Mouse (Mus musculus): Measurements from ENCODE around the gene Pde1b. TPM values are rescaled to one million over a fixed set of nuclear protein-coding genes. Genes with fewer than 3 reads are reported as not detected.

Gene Pde1b
- polyA plus RNA-seq, 1 experiment from 2014 or later = 91.0 TPM

DNA sequence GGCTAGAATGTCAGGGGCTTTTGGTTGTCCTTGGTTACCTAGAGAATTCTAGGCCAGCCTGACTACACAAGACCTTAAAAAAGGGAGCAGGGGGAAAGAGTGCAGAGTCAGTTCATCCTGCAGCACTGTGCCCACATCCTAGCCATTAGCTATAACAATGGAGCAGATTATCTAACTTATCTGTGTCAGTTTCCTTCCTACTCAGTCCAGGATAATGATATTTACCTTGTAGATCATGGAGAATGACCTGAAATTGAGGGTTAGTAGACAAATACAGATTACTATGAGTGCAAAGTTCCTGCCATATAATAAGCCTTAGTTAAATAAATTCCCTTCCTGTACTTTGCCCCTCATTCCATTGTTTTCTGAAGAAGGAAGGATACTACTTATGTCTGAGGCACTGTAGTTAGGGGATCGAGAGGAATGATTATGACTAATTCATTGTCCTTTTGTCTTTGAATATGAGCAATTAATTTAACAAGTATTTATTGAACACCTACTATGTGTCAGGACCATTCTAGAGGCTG lies 23.7 kb upstream of the Pde1b start:
- Histone ChIP-seq H3K4me3 (ENCODE audit: low read length) (no peak overlapping the region), H3K4me1 (ENCODE audit: control insufficient read depth, insufficient read depth, low read depth, low read length) (no peaks in the 10 kb centered on the region), H3K36me3 (ENCODE audit: control insufficient read depth, insufficient read depth, low read length) (no peaks in the 10 kb centered on the region), H3K9ac (ENCODE audit: low read depth, low read length) (no peak overlapping the region), H3K27ac (ENCODE audit: low read depth, low read length) (no peak overlapping the region), H3K27me3 (replicated peaks; ENCODE audit: control insufficient read depth, insufficient read depth, low read length) (no peaks in the 10 kb centered on the region), H3K4me2 (ENCODE audit: low read length) (no peak overlapping the region), H3K9me3 (ENCODE audit: control insufficient read depth, low read length) (no peaks in the 10 kb centered on the region)
- ATAC-seq = no peak
- 78% methylated on average over 1 of the region's 1 CpGs for WGBS

DNA sequence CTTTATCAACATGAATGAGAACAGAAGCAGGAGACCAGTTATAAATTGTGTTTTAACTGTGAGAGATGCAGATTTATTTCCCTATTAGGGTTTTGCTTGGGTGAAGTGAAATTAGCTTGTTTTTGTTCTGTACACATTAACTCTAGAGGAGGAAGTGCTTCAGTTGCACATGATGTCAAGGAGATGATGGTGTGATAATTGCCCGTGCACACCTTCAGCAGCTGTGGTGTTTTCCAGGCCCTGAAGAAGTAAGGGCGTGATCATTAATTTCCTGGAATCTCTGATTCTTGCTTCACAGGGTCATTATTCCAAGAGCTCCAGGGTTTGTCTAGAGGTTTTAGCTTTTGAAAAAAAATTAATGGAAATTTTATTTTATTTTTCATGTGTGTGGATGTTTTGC lies 22.7 kb upstream of the Pde1b start:
- Histone ChIP-seq H3K9me3 (ENCODE audit: control insufficient read depth, low read length) (no peaks in the 10 kb centered on the region), H3K4me2 (ENCODE audit: low read length) (no peak overlapping the region), H3K9ac (ENCODE audit: low read depth, low read length) (no peak overlapping the region), H3K27me3 (replicated peaks; ENCODE audit: control insufficient read depth, insufficient read depth, low read length) (no peaks in the 10 kb centered on the region), H3K36me3 (ENCODE audit: control insufficient read depth, insufficient read depth, low read length) (no peaks in the 10 kb centered on the region), H3K4me3 (ENCODE audit: low read length) (no peak overlapping the region), H3K4me1 (ENCODE audit: control insufficient read depth, insufficient read depth, low read depth, low read length) (peaks cover 5% of the 10 kb centered on the region; the same call in 1 of the 2 replicates), H3K27ac (ENCODE audit: low read depth, low read length) (no peak overlapping the region)
- 82% methylated on average over 2 of the region's 2 CpGs for WGBS
- ATAC-seq = no peak

DNA sequence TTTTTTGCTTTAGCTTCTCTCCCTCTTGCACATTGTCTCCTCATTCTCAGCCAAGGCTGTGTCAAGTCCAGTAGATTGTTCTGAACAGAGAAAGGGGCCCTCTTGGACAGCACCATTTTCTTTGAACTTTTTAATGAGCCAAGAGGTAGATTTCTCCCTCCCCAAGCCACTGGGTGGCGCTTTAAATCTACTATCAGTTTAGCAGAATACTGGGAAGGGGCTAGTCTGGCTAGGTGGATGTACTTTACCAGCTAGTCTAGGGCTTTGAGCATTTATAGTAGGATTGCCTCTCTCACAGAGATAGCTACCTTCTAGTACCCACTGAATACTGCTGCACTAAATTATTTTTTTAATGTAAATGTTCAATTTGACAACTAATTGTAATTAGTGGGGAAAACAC lies 20.3 kb upstream of the Pde1b start:
- H3K9me3 ChIP-seq (ENCODE audit: control insufficient read depth, low read length) = no peaks in the 10 kb centered on the region
- H3K36me3 ChIP-seq (ENCODE audit: control insufficient read depth, insufficient read depth, low read length) = no peaks in the 10 kb centered on the region
- H3K4me3 ChIP-seq (ENCODE audit: low read length) = no peak overlapping the region
- WGBS = 7% methylated on average over 1 of the region's 1 CpGs
- H3K4me2 ChIP-seq (ENCODE audit: low read length) = no peak overlapping the region
- H3K27ac ChIP-seq (ENCODE audit: low read depth, low read length) = no peak overlapping the region
- no peak overlapping the region for H3K9ac ChIP-seq (ENCODE audit: low read depth, low read length)
- no peaks in the 10 kb centered on the region for H3K27me3 ChIP-seq (replicated peaks; ENCODE audit: control insufficient read depth, insufficient read depth, low read length)
- H3K4me1 ChIP-seq (ENCODE audit: control insufficient read depth, insufficient read depth, low read depth, low read length) = peaks cover 5% of the 10 kb centered on the region; the same call in 1 of the 2 replicates
- ATAC-seq = peak; percentile 81

DNA sequence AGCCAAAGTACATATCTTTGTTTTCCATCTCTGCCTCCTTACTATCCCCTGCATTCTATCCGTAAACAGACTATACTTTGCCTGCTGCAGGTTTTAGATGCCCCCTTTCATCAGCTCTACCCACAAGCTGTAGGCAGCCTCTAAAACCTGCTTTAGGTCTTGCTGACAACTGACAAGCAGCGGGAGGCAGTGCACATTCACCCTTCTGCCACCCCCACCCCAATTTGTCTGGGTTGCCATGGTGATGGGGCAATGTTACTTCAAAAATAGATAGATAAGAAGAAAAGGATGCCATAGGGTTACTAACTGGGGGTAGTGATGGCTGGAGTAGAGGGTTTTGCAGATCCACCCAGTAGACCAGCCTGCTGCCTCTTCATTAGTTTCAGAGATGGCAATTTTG lies 18.3 kb upstream of the Pde1b start:
- H3K36me3 ChIP-seq (ENCODE audit: control insufficient read depth, insufficient read depth, low read length) = no peaks in the 10 kb centered on the region
- H3K4me1 ChIP-seq (ENCODE audit: control insufficient read depth, insufficient read depth, low read depth, low read length) = peaks cover 5% of the 10 kb centered on the region; the same call in 1 of the 2 replicates
- no peak overlapping the region for H3K4me3 ChIP-seq (ENCODE audit: low read length)
- no peak overlapping the region for H3K4me2 ChIP-seq (ENCODE audit: low read length)
- WGBS = 44% methylated on average over 2 of the region's 2 CpGs
- H3K27ac ChIP-seq (ENCODE audit: low read depth, low read length) = no peak overlapping the region
- H3K27me3 ChIP-seq (replicated peaks; ENCODE audit: control insufficient read depth, insufficient read depth, low read length) = no peaks in the 10 kb centered on the region
- H3K9me3 ChIP-seq (ENCODE audit: control insufficient read depth, low read length) = no peaks in the 10 kb centered on the region
- no peak overlapping the region for H3K9ac ChIP-seq (ENCODE audit: low read depth, low read length)
- no peak for ATAC-seq

DNA sequence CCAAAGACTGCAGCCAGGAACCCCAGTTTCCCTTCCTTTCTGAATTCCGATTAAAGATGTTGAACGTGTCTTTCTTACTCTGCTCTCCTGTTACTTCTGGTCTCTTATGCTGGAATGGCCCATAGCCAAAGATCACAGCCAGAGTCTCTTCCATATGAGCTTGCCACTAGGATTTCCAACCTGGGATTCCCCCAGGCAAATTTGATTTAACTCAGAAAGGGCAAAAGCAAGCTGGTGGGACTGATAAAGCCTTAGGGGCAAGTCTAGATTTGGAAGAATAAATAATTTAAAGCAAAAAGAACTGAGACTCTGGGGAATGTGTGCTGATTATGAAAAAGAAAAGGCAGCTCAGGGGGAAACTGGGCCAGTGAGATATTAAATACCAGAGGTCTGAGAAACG lies 17.7 kb upstream of the Pde1b start:
- H3K9me3 ChIP-seq (ENCODE audit: control insufficient read depth, low read length) = no peaks in the 10 kb centered on the region
- H3K27me3 ChIP-seq (replicated peaks; ENCODE audit: control insufficient read depth, insufficient read depth, low read length) = no peaks in the 10 kb centered on the region
- H3K36me3 ChIP-seq (ENCODE audit: control insufficient read depth, insufficient read depth, low read length) = no peaks in the 10 kb centered on the region
- H3K4me1 ChIP-seq (ENCODE audit: control insufficient read depth, insufficient read depth, low read depth, low read length) = peaks cover 5% of the 10 kb centered on the region; the same call in 1 of the 2 replicates
- H3K27ac ChIP-seq (ENCODE audit: low read depth, low read length) = no peak overlapping the region
- no peak overlapping the region for H3K4me2 ChIP-seq (ENCODE audit: low read length)
- ATAC-seq = no peak
- 38% methylated on average over 3 of the region's 3 CpGs for WGBS
- no peak overlapping the region for H3K9ac ChIP-seq (ENCODE audit: low read depth, low read length)
- no peak overlapping the region for H3K4me3 ChIP-seq (ENCODE audit: low read length)

DNA sequence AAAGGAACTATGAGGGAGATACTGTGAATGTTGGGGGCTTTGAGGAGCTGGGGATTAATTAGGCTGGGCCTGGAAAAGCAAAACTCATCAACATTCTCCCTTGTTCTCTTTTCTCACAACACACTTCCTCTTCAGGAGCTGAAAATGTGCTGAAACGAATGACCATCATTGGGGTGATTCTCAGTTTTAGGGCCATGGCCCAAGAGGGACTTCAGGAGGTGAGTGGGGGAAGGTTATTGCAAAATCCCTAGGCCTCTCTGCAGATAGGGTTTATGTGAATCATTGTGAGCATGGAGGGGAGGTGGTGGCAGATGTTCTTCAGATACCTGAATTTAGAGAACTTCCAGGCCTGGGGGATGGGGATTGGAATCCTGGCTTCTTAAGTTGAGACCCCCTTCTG lies 16.2 kb upstream of the Pde1b start:
- ATAC-seq = no peak
- Histone ChIP-seq H3K27me3 (replicated peaks; ENCODE audit: control insufficient read depth, insufficient read depth, low read length) (no peaks in the 10 kb centered on the region), H3K9me3 (ENCODE audit: control insufficient read depth, low read length) (no peaks in the 10 kb centered on the region), H3K4me1 (ENCODE audit: control insufficient read depth, insufficient read depth, low read depth, low read length) (peaks cover 5% of the 10 kb centered on the region; the same call in 1 of the 2 replicates), H3K4me2 (ENCODE audit: low read length) (no peak overlapping the region), H3K36me3 (ENCODE audit: control insufficient read depth, insufficient read depth, low read length) (no peaks in the 10 kb centered on the region), H3K27ac (ENCODE audit: low read depth, low read length) (no peak overlapping the region), H3K9ac (ENCODE audit: low read depth, low read length) (no peak overlapping the region), H3K4me3 (ENCODE audit: low read length) (no peak overlapping the region)
- 75% methylated on average over 1 of the region's 1 CpGs for WGBS

DNA sequence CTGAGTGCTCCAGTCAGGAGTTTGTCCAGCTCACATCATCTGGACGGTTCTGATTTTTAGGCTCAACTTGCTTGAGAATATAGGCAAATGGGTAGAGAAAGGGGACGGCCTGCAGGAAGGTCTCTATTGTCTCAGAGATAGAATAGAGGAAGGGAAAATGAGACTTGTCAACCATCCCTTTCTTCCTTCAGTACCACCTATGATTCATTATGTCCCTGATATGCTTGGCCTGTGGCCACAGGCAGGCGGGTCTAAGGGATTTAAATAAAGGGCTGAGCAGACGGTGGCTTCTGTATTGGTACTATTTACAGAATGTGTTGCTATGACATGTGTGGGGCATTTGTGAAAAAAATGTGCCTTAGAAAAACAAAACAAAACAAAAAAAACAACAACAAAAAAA lies 14.5 kb upstream of the Pde1b start:
- Histone ChIP-seq H3K9ac (ENCODE audit: low read depth, low read length) (no peak overlapping the region), H3K4me2 (ENCODE audit: low read length) (no peak overlapping the region), H3K36me3 (ENCODE audit: control insufficient read depth, insufficient read depth, low read length) (no peaks in the 10 kb centered on the region), H3K4me3 (ENCODE audit: low read length) (no peak overlapping the region), H3K27ac (ENCODE audit: low read depth, low read length) (no peak overlapping the region), H3K27me3 (replicated peaks; ENCODE audit: control insufficient read depth, insufficient read depth, low read length) (no peaks in the 10 kb centered on the region), H3K4me1 (ENCODE audit: control insufficient read depth, insufficient read depth, low read depth, low read length) (peaks cover 5% of the 10 kb centered on the region; the same call in 1 of the 2 replicates), H3K9me3 (ENCODE audit: control insufficient read depth, low read length) (no peaks in the 10 kb centered on the region)
- no peak for ATAC-seq
- 35% methylated on average over 4 of the region's 4 CpGs for WGBS

DNA sequence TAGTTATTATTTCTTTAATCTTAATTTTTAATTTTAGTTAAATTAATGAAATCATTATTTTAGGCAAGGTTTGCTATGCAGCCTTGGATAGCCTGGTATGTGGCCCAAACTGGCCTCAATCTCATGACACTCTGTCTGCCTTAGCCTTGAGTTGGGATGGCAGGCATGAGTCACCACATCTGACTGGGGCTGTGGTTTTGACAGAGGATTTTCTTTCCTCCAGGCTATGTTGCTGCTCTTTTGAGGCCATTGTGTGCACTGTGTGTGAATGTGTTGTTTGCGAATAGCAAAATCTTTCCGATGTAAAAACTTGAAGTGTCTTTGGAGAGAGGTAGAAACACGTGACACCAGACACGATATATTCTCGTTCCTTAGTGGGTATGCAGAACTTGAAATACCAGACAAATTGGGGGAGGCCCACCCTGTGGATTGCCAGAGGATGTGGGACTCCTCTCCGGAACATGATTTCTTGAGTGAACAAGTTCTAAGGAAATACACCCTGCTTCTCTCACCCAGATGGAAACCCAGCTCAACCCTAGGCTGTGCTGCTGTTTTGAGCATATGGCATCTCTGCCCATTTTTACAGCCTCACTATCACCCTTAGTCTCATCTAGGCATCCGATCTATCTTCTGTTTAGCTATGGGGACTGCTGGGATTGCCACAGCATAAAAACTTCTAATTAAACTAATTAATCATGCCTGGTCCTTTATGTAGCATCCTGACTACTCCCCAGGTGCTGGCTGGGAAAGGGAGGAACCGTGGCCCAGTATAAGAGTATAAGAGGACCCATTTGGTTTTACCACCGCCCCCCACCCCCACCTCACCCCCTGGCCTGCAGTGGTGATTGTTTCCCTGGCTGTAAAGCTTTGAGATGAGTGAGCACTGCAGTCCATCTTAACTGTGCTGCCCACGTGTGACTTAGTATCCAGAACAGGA lies 6.4 kb upstream of the Pde1b start:
- no peak overlapping the region for H3K27ac ChIP-seq (ENCODE audit: low read depth, low read length)
- no peaks in the 10 kb centered on the region for H3K27me3 ChIP-seq (replicated peaks; ENCODE audit: control insufficient read depth, insufficient read depth, low read length)
- ATAC-seq = peak; percentile 66

DNA sequence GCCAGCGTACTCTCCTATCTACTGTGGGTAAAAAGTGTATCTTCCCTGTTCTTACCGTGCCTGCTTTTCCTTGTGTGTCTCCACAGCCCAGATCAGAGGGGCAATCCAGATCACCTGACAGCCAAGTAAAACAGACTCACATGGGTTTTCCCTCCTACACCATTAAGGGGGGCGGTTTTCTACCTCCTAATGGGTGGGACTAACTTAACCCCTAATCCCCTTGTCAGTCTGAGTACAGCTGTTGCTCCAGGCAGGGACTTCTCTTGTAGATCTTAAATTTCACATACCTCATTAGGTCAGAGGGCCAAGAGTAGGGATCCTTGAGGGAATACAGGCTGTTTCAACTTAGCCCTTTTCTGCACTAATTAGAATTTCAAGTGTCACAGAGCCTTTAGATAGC lies 4.7 kb upstream of the Pde1b start:
- H3K4me3 ChIP-seq (ENCODE audit: low read length) = no peak overlapping the region
- no peaks in the 10 kb centered on the region for H3K36me3 ChIP-seq (ENCODE audit: control insufficient read depth, insufficient read depth, low read length)
- 50% methylated on average over 3 of the region's 3 CpGs for WGBS
- H3K4me2 ChIP-seq (ENCODE audit: low read length) = no peak overlapping the region
- no peaks in the 10 kb centered on the region for H3K27me3 ChIP-seq (replicated peaks; ENCODE audit: control insufficient read depth, insufficient read depth, low read length)
- no peak overlapping the region for H3K27ac ChIP-seq (ENCODE audit: low read depth, low read length)
- peaks cover 5% of the 10 kb centered on the region for H3K4me1 ChIP-seq (ENCODE audit: control insufficient read depth, insufficient read depth, low read depth, low read length)
- no peak overlapping the region for H3K9ac ChIP-seq (ENCODE audit: low read depth, low read length)
- H3K9me3 ChIP-seq (ENCODE audit: control insufficient read depth, low read length) = no peaks in the 10 kb centered on the region
- no peak for ATAC-seq

More for the DNA sequence above, 6.4 kb upstream of the Pde1b start:
- no peak overlapping the region for H3K9ac ChIP-seq (ENCODE audit: low read depth, low read length)
- H3K9me3 ChIP-seq (ENCODE audit: control insufficient read depth, low read length) = no peaks in the 10 kb centered on the region
- H3K4me3 ChIP-seq (ENCODE audit: low read length) = no peak overlapping the region
- 62% methylated on average over 10 of the region's 10 CpGs for WGBS
- no peak overlapping the region for H3K4me2 ChIP-seq (ENCODE audit: low read length)
- peaks cover 2% of the 10 kb centered on the region; the same call in 1 of the 2 replicates for H3K4me1 ChIP-seq (ENCODE audit: control insufficient read depth, insufficient read depth, low read depth, low read length)
- no peaks in the 10 kb centered on the region for H3K36me3 ChIP-seq (ENCODE audit: control insufficient read depth, insufficient read depth, low read length)
